Mouse (Mus musculus) midbrain, embryonic 12.5 days (tissue): ENCODE results near the gene Brwd1. TPM values are rescaled to one million over a fixed set of nuclear protein-coding genes. Genes with fewer than 3 reads are reported as not detected.
"Not testable (repeated sequence)": the region's sequence is repeated elsewhere in the genome, so short reads cannot be mapped to it uniquely, and the experiment has no call there.

ENCODE experiments used
- ATAC-seq: fragments of 200-750 bp; cut with Nextera tagmentation; 2 replicates; pipeline ENCODE4 v1.8.0; 2017; ENCODE audit warnings: low read depth, moderate TSS enrichment, moderate library complexity; ENCODE audit not compliant: low FRiP score
- H3K27ac ChIP-seq: fragments of 300-500 bp; sonication (generic); replicated peaks from 2 replicates; pipeline ENCODE4 v1.5.1; 2016; ENCODE audit warnings: mild to moderate bottlenecking
- H3K27me3 ChIP-seq: fragments of 300-500 bp; sonication (generic); 2 replicates; pipeline ENCODE4 v1.6.1; 2016; ENCODE audit warnings: mild to moderate bottlenecking
- H3K36me3 ChIP-seq: fragments of 300-500 bp; sonication (generic); 2 replicates; pipeline ENCODE4 v1.6.1; 2016
- H3K4me1 ChIP-seq: fragments of 300-500 bp; sonication (generic); 2 replicates; pipeline ENCODE4 v1.6.1; 2016
- H3K4me2 ChIP-seq: fragments of 300-500 bp; sonication (generic); replicated peaks from 2 replicates; pipeline ENCODE4 v1.6.1; 2016; ENCODE audit warnings: mild to moderate bottlenecking, moderate library complexity
- H3K4me3 ChIP-seq: fragments of 300-500 bp; sonication (generic); 2 replicates; pipeline ENCODE4 v1.5.1; 2016; ENCODE audit warnings: mild to moderate bottlenecking
- H3K9ac ChIP-seq: fragments of 300-500 bp; sonication (generic); replicated peaks from 2 replicates; pipeline ENCODE4 v1.6.1; 2016; ENCODE audit warnings: mild to moderate bottlenecking, moderate library complexity
- H3K9me3 ChIP-seq: fragments of 300-500 bp; sonication (generic); 2 replicates; pipeline ENCODE4 v1.6.1; 2016; ENCODE audit warnings: mild to moderate bottlenecking
- WGBS: fragments of 180-500 bp; shearing (Covaris S2); methylation state at CpG from one replicate; pipeline ENCODE4 v1.1.7; 2016; 5-methylcytosine and 5-hydroxymethylcytosine counted together
- polyA plus RNA-seq: library from polyadenylated mRNA; unstranded; fragments of >200 nt; fragmentation: Nextera tagmentation; extraction: Ambion mirVana; gene quantifications from 2 replicates; pipeline ENCODE4 v1.2.1, GENCODE M21; 2016

Brwd1 gene
- polyA plus RNA-seq, 1 experiment from 2014 or later, result 210 TPM

DNA sequence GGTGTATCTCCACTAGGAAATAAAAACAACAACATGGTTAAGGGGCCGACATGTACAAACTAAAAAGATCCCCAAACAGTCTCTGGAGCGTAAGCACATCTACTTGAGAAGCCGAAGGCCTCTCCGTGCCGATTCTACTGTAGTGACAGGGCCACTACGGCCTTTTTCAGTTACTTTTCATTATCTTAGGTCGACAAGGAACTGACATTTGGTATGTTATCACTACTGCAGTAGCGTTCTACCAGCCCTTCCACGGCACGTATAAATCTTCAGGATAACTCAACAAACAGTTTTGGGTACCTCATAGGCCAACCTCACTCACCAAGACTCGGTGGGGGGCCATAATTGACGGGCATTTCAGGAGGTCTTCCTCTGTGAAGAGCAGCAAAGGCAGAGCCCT lies 16.2 kb downstream of the Brwd1 start:
- 97% methylated on average over 12 of the region's 12 CpGs for whole genome bisulfite sequencing
- Histone ChIP-seq H3K27ac (no peak overlapping the region), H3K4me3 (no peak overlapping the region), H3K9me3 (no peaks in the 10 kb centered on the region), H3K9ac (no peak overlapping the region), H3K4me1 (no peaks in the 10 kb centered on the region), H3K36me3 (peaks cover 81% of the 10 kb centered on the region), H3K4me2 (no peak overlapping the region), H3K27me3 (no peaks in the 10 kb centered on the region)
- ATAC-seq, result no peak

GRCm38 (mm10) chr16:96064649-96065048 lies 17.7 kb downstream of the Brwd1 start:
- WGBS, result over 99% methylated on average over 6 of the region's 6 CpGs
- no peak overlapping the region for H3K4me2 ChIP-seq
- ATAC-seq, result no peak
- H3K9ac ChIP-seq, result no peak overlapping the region
- no peaks in the 10 kb centered on the region for H3K27me3 ChIP-seq
- H3K4me1 ChIP-seq, result no peaks in the 10 kb centered on the region
- H3K4me3 ChIP-seq, result no peak overlapping the region
- no peak overlapping the region for H3K27ac ChIP-seq
- H3K9me3 ChIP-seq, result no peaks in the 10 kb centered on the region
- H3K36me3 ChIP-seq, result peaks cover 84% of the 10 kb centered on the region

DNA sequence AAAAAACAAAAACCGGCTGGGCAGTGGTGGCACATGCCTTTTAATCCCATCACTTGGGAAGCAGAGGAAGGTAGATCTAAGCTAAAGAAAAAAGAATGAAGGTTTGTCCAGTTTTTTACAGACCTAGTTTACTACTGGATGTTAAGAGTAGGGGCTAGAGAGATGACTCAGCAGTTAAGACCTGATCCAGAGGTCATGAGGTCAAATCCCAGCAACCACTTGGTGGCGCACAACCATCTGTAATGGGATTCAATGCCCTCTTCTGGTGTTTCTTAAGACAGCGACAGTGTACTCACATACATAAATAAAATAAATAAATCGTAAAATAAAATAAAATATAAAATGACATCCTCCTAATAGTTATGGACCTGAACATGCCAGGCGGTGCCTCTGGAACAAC lies 38.2 kb downstream of the Brwd1 start:
- Histone ChIP-seq H3K9me3 (no peaks in the 10 kb centered on the region), H3K27ac (no peak overlapping the region), H3K27me3 (no peaks in the 10 kb centered on the region), H3K9ac (no peak overlapping the region), H3K4me3 (no peak overlapping the region), H3K36me3 (peaks cover 87% of the 10 kb centered on the region), H3K4me1 (no peaks in the 10 kb centered on the region), H3K4me2 (no peak overlapping the region)
- 64% methylated on average over 5 of the region's 5 CpGs for WGBS
- no peak for ATAC-seq

GRCm38 (mm10) chr16:96040691-96041090 lies 41.6 kb downstream of the Brwd1 start:
- Histone ChIP-seq H3K27me3 (no peaks in the 10 kb centered on the region), H3K9me3 (no peaks in the 10 kb centered on the region), H3K9ac (no peak overlapping the region), H3K4me2 (no peak overlapping the region), H3K4me1 (no peaks in the 10 kb centered on the region), H3K36me3 (peaks cover 93% of the 10 kb centered on the region), H3K27ac (no peak overlapping the region), H3K4me3 (no peak overlapping the region)
- 95% methylated on average over 4 of the region's 4 CpGs for WGBS
- ATAC-seq, result no peak

DNA sequence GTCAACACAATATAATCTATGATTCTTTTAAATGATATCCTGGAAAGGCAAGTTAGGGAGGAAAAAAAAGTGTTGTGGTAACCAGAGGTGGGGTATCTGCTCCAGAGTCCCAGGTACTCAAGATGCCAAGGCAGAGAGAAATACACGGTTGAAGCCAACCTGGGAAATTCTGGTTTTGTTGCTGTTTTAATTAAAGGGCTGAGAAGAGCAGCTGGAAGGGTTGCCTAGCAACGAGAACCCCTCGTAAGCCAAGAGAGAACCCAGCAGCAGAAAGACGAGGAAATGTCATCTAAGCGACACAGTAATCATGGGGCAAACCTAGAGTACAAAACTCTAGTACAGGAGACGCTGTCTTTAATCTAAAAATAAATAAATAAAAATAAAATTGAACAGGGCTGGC lies 42.8 kb downstream of the Brwd1 start:
- Histone ChIP-seq H3K9me3 (no peaks in the 10 kb centered on the region), H3K27me3 (no peaks in the 10 kb centered on the region), H3K9ac (no peak overlapping the region), H3K36me3 (peaks cover 95% of the 10 kb centered on the region), H3K4me3 (no peak overlapping the region), H3K27ac (no peak overlapping the region), H3K4me1 (no peaks in the 10 kb centered on the region), H3K4me2 (no peak overlapping the region)
- 64% methylated on average over 6 of the region's 6 CpGs for WGBS
- no peak for ATAC-seq

DNA sequence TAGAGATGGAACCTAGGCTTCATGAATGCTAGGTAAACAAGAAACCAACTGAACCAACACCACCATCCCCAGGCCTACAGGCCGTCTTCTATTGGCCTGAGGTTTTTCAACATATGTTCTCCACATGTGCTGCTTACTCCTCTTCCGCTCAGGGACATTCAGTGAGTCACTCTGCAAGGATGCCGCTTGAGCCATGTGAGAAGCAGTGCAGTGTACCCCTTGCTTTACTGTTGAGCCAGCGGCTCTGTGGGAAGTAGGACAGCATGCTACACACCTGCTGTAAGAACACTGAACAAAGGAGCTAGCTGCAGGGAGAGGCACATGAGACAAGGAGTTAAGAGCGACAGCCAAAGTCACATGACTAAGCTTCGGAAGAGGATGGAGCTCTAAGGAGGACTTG lies 47.9 kb downstream of the Brwd1 start:
- Histone ChIP-seq H3K36me3 (peaks cover 97% of the 10 kb centered on the region), H3K27me3 (no peaks in the 10 kb centered on the region), H3K4me3 (no peak overlapping the region), H3K27ac (no peak overlapping the region), H3K4me2 (no peak overlapping the region), H3K9ac (no peak overlapping the region), H3K9me3 (no peaks in the 10 kb centered on the region), H3K4me1 (no peaks in the 10 kb centered on the region)
- 87% methylated on average over 6 of the region's 6 CpGs for WGBS
- ATAC-seq, result no peak

- Histone ChIP-seq H3K4me1 (no peaks in the 10 kb centered on the region), H3K4me2 (no peak overlapping the region), H3K27ac (no peak overlapping the region), H3K4me3 (no peak overlapping the region), H3K9me3 (no peaks in the 10 kb centered on the region), H3K9ac (no peak overlapping the region), H3K36me3 (peaks cover 98% of the 10 kb centered on the region), H3K27me3 (no peaks in the 10 kb centered on the region)
- no peak for ATAC-seq
- WGBS, result 94% methylated on average over 13 of the region's 13 CpGs
Measured at GRCm38 (mm10) chr16:96032368-96033043, 49.8 kb downstream of the Brwd1 start.

DNA sequence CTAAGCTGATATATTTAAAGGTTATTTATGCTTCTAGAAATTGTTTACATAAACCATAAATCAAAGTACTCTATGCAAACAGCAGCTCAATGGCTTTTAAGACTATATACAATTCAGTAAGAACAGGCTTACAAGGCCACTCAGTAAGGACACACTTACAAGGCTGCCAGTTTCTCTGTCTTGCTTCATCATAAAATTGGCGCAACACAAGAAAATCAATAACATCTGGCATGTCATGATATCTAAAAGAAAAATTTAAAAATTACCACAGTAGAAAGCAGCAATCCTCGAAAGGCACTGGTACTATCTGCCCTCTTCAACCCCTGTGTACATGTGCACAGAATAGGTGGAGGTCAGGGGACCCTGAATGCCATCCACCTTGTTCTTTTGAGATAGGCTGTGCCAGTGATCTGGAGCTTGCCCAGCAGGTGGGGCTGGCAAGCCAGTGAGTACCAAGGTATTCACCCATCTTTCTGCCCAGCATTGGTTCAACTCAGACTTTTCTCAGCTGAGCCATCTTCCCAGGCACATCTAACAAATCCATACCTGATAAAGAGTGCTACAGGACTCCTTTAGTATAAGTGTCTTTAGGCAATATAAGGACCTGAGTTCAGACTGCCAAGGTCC lies 51.7 kb downstream of the Brwd1 start:
- H3K27me3 ChIP-seq, result no peaks in the 10 kb centered on the region
- WGBS, result 94% methylated on average over 2 of the region's 2 CpGs
- H3K9me3 ChIP-seq, result no peaks in the 10 kb centered on the region
- ATAC-seq, result no peak
- peaks cover 98% of the 10 kb centered on the region for H3K36me3 ChIP-seq
- H3K9ac ChIP-seq, result no peak overlapping the region
- no peak overlapping the region for H3K27ac ChIP-seq
- H3K4me3 ChIP-seq, result no peak overlapping the region
- no peak overlapping the region for H3K4me2 ChIP-seq
- H3K4me1 ChIP-seq, result no peaks in the 10 kb centered on the region

DNA sequence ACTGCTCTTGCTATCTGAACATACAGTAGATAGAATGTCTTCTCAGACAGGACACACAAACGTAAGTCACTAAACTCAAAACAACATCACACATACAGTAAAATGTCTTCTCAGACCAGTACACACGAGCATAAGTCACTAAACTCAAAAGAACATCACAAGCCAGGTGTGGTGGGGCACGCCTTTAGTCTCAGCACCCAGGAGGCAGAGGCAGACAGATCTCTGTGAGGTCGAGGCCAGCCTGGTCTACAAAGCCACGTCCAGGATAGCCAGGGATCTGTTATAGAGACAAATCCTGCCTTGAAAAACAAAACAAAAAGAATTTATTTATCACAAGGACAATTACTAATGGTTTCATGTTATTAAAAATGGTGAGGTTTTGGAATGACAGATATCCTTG lies 56.1 kb downstream of the Brwd1 start:
- Histone ChIP-seq H3K9me3 (no peaks in the 10 kb centered on the region), H3K9ac (no peak overlapping the region), H3K27me3 (no peaks in the 10 kb centered on the region), H3K4me2 (no peak overlapping the region), H3K36me3 (peaks cover 86% of the 10 kb centered on the region), H3K4me1 (no peaks in the 10 kb centered on the region), H3K4me3 (no peak overlapping the region), H3K27ac (no peak overlapping the region)
- ATAC-seq, result no peak
- 91% methylated on average over 5 of the region's 5 CpGs for WGBS

- H3K4me1 ChIP-seq, result no peaks in the 10 kb centered on the region
- 95% methylated on average over 3 of the region's 3 CpGs for WGBS
- H3K27ac ChIP-seq, result no peak overlapping the region
- H3K4me3 ChIP-seq, result no peak overlapping the region
- H3K36me3 ChIP-seq, result peaks cover 86% of the 10 kb centered on the region
- H3K9me3 ChIP-seq, result no peaks in the 10 kb centered on the region
- no peaks in the 10 kb centered on the region for H3K27me3 ChIP-seq
- H3K4me2 ChIP-seq, result no peak overlapping the region
- H3K9ac ChIP-seq, result no peak overlapping the region
- ATAC-seq, result no peak
Measured at GRCm38 (mm10) chr16:96025244-96025643, 57.1 kb downstream of the Brwd1 start.

GRCm38 (mm10) chr16:96021045-96021444 lies 61.3 kb downstream of the Brwd1 start:
- ATAC-seq, result no peak
- WGBS, result 97% methylated on average over 10 of the region's 10 CpGs
- H3K27ac ChIP-seq, result no peak overlapping the region
- H3K9ac ChIP-seq, result no peak overlapping the region
- H3K4me3 ChIP-seq, result no peak overlapping the region
- H3K27me3 ChIP-seq, result no peaks in the 10 kb centered on the region
- H3K4me1 ChIP-seq, result no peaks in the 10 kb centered on the region
- peaks cover 86% of the 10 kb centered on the region for H3K36me3 ChIP-seq
- no peaks in the 10 kb centered on the region for H3K9me3 ChIP-seq
- no peak overlapping the region for H3K4me2 ChIP-seq

GRCm38 (mm10) chr16:96009124-96009523 lies 73.2 kb downstream of the Brwd1 start:
- not testable (repeated sequence) for H3K4me2 ChIP-seq, H3K9me3 ChIP-seq, ATAC-seq, H3K27me3 ChIP-seq, H3K4me1 ChIP-seq, H3K9ac ChIP-seq, H3K27ac ChIP-seq, H3K4me3 ChIP-seq
- WGBS, result no CpG with 5 or more reads among the region's 10 CpGs
- H3K36me3 ChIP-seq, result peaks cover 29% of the 10 kb centered on the region

DNA sequence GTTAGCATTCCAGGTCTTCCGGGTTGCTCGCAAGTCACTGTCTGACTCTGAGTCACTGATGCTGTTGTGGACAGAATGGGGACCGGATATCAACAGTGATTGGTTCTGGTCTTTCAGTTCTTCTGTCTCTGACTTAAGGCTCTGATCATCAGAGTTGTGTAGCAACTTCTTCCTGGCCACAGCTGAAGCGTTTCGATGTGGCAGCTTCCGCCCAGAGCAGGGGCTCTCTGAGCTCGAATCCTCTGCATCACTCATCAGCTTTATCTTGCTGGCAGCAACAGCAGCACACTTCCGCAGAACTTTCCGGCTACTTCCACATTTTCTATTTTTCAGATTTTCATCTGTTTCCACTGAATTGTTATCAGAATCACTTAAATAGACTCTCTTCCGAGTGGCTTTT lies 78.0 kb downstream of the Brwd1 start:
- H3K4me1 ChIP-seq, H3K4me3 ChIP-seq, H3K9ac ChIP-seq, H3K27me3 ChIP-seq, H3K9me3 ChIP-seq, H3K4me2 ChIP-seq, ATAC-seq, H3K27ac ChIP-seq: not testable (repeated sequence)
- H3K36me3 ChIP-seq, result peaks cover 42% of the 10 kb centered on the region
- no CpG with 5 or more reads among the region's 10 CpGs for WGBS
